Mouse (Mus musculus): ENCODE data around the gene Anxa3. TPM values are rescaled to one million over a fixed set of nuclear protein-coding genes. Genes with fewer than 3 reads are reported as not detected.
A peak's percentile ranks its signal among the peaks of the same experiment; 100 is the strongest.

Gene Anxa3
- polyA plus RNA-seq, 1 experiment = 19.7 TPM

GRCm38 (mm10) chr5:96797465-96797864 lies 4.3 kb downstream of the Anxa3 start:
- no peak for DNase-seq (ENCODE audit: low read depth)
- no peak for TF ChIP-seq CTCF (IDR thresholded peaks at IDR 0.05; ENCODE audit: borderline replicate concordance, extremely low read depth, insufficient read depth, insufficient read length)

GRCm38 (mm10) chr5:96799165-96799564 lies 6.0 kb downstream of the Anxa3 start:
- TF ChIP-seq CTCF (IDR thresholded peaks at IDR 0.05; ENCODE audit: borderline replicate concordance, extremely low read depth, insufficient read depth, insufficient read length) (no peak), POLR2A (IDR thresholded peaks at IDR 0.05; ENCODE audit: borderline replicate concordance, extremely low read depth, insufficient read depth, insufficient read length, poor library complexity, severe bottlenecking) (no peak)

GRCm38 (mm10) chr5:96799969-96800368 lies 6.8 kb downstream of the Anxa3 start:
- no peak for TF ChIP-seq CTCF (IDR thresholded peaks at IDR 0.05; ENCODE audit: borderline replicate concordance, extremely low read depth, insufficient read depth, insufficient read length)
- no peak for TF ChIP-seq POLR2A (IDR thresholded peaks at IDR 0.05; ENCODE audit: borderline replicate concordance, extremely low read depth, insufficient read depth, insufficient read length, poor library complexity, severe bottlenecking)
- DNase-seq (ENCODE audit: low read depth) = no peak

More at GRCm38 (mm10) chr5:96799165-96799564, 6.0 kb downstream of the Anxa3 start:
- DNase-seq (ENCODE audit: low read depth) = no peak

- TF ChIP-seq POLR2A (IDR thresholded peaks at IDR 0.05; ENCODE audit: borderline replicate concordance, extremely low read depth, insufficient read depth, insufficient read length, poor library complexity, severe bottlenecking) = no peak
- no peak for TF ChIP-seq CTCF (IDR thresholded peaks at IDR 0.05; ENCODE audit: borderline replicate concordance, extremely low read depth, insufficient read depth, insufficient read length)
- DNase-seq (ENCODE audit: low read depth) = peak; percentile 19
Measured at GRCm38 (mm10) chr5:96802185-96802584, 9.0 kb downstream of the Anxa3 start.

GRCm38 (mm10) chr5:96803091-96803490 lies 10.0 kb downstream of the Anxa3 start:
- DNase-seq (ENCODE audit: low read depth) = no peak
- TF ChIP-seq POLR2A (IDR thresholded peaks at IDR 0.05; ENCODE audit: borderline replicate concordance, extremely low read depth, insufficient read depth, insufficient read length, poor library complexity, severe bottlenecking) (no peak), CTCF (IDR thresholded peaks at IDR 0.05; ENCODE audit: borderline replicate concordance, extremely low read depth, insufficient read depth, insufficient read length) (no peak)

GRCm38 (mm10) chr5:96804304-96804703 lies 11.2 kb downstream of the Anxa3 start:
- TF ChIP-seq POLR2A (IDR thresholded peaks at IDR 0.05; ENCODE audit: borderline replicate concordance, extremely low read depth, insufficient read depth, insufficient read length, poor library complexity, severe bottlenecking) = no peak
- TF ChIP-seq CTCF (IDR thresholded peaks at IDR 0.05; ENCODE audit: borderline replicate concordance, extremely low read depth, insufficient read depth, insufficient read length) = no peak
- no peak for DNase-seq (ENCODE audit: low read depth)

GRCm38 (mm10) chr5:96804813-96805212 lies 11.7 kb downstream of the Anxa3 start:
- no peak for DNase-seq (ENCODE audit: low read depth)
- TF ChIP-seq POLR2A (IDR thresholded peaks at IDR 0.05; ENCODE audit: borderline replicate concordance, extremely low read depth, insufficient read depth, insufficient read length, poor library complexity, severe bottlenecking) = no peak
- TF ChIP-seq CTCF (IDR thresholded peaks at IDR 0.05; ENCODE audit: borderline replicate concordance, extremely low read depth, insufficient read depth, insufficient read length) = no peak

- peak; percentile 67 for DNase-seq (ENCODE audit: low read depth)
- TF ChIP-seq CTCF (IDR thresholded peaks at IDR 0.05; ENCODE audit: borderline replicate concordance, extremely low read depth, insufficient read depth, insufficient read length) = no peak
- no peak for TF ChIP-seq POLR2A (IDR thresholded peaks at IDR 0.05; ENCODE audit: borderline replicate concordance, extremely low read depth, insufficient read depth, insufficient read length, poor library complexity, severe bottlenecking)
Measured at GRCm38 (mm10) chr5:96810620-96811019, 17.5 kb downstream of the Anxa3 start.

GRCm38 (mm10) chr5:96824769-96825327 lies 31.7 kb downstream of the Anxa3 start:
- TF ChIP-seq POLR2A (IDR thresholded peaks at IDR 0.05; ENCODE audit: borderline replicate concordance, extremely low read depth, insufficient read depth, insufficient read length, poor library complexity, severe bottlenecking) (no peak), CTCF (IDR thresholded peaks at IDR 0.05; ENCODE audit: borderline replicate concordance, extremely low read depth, insufficient read depth, insufficient read length) (no peak)
- DNase-seq (ENCODE audit: low read depth) = no peak

- DNase-seq (ENCODE audit: low read depth) = no peak
- no peak for TF ChIP-seq CTCF (IDR thresholded peaks at IDR 0.05; ENCODE audit: borderline replicate concordance, extremely low read depth, insufficient read depth, insufficient read length)
- TF ChIP-seq POLR2A (IDR thresholded peaks at IDR 0.05; ENCODE audit: borderline replicate concordance, extremely low read depth, insufficient read depth, insufficient read length, poor library complexity, severe bottlenecking) = no peak
Measured at GRCm38 (mm10) chr5:96827176-96827575, 34.0 kb downstream of the Anxa3 start.

GRCm38 (mm10) chr5:96834338-96834737 lies 41.2 kb downstream of the Anxa3 start:
- TF ChIP-seq POLR2A (IDR thresholded peaks at IDR 0.05; ENCODE audit: borderline replicate concordance, extremely low read depth, insufficient read depth, insufficient read length, poor library complexity, severe bottlenecking) (no peak), CTCF (IDR thresholded peaks at IDR 0.05; ENCODE audit: borderline replicate concordance, extremely low read depth, insufficient read depth, insufficient read length) (no peak)
- no peak for DNase-seq (ENCODE audit: low read depth)

GRCm38 (mm10) chr5:96847986-96848385 lies 54.8 kb downstream of the Anxa3 start:
- peak; percentile 4 for DNase-seq (ENCODE audit: low read depth)

More at GRCm38 (mm10) chr5:96847986-96848385, 54.8 kb downstream of the Anxa3 start:
- TF ChIP-seq CTCF (IDR thresholded peaks at IDR 0.05; ENCODE audit: borderline replicate concordance, extremely low read depth, insufficient read depth, insufficient read length) = no peak
- no peak for TF ChIP-seq POLR2A (IDR thresholded peaks at IDR 0.05; ENCODE audit: borderline replicate concordance, extremely low read depth, insufficient read depth, insufficient read length, poor library complexity, severe bottlenecking)

Data from brain, embryonic 14.5 days (tissue).